ENCODE assay signal across 9 mouse cellular contexts in the genomic region with DNA sequence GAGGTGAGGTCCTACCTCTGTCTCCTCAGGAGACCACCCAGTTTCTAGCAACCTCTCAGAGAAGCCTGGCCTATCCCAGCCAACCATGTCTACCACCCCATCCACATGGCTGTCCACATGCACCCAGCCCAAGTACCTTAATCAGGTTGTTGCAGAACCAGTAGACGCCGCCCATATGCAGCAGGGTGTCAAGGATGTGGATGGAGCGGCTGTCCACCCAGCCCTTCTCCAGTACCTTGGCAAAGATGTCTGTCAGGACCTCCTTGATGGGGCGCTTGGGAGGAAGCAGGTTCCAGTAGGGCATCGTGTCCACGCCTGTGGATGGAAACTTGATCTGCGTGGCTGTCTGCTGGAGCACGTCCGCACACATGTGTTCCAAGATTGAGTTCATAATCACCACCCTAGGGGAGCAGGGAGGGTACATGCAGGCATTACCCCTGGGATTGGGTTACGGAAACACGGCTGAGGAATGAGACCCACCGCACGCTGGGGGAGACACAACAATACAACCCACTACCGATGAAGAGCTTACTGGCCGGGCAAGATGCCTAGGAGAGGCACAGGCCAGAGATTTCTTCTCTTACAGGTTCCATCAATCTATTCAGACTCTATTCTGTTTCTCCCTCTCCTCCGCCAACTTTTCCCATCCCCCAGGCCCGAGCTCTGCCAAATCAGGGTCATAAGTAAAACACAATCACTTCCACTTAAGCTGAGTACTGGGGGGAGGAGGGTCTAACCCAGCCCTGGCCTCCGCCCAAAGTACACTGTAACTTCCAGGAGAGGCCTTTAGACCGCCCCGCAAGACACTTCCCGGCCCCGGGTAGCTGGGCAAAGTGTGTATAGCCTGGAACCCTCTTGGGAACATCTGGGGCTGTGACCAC. TPM values are rescaled to one million over a fixed set of nuclear protein-coding genes. Genes with fewer than 3 reads are reported as not detected.
DNase-seq lines count a peak whose midpoint lies in the region; ATAC-seq and TF ChIP-seq lines count a peak whose summit lies in the region.
"Had no signal": no experiment of that assay in that cellular context is flagged by ENCODE, and none has a peak within 500 bp of the region (broad histone marks: within the 10 kb centered on the region; RNA-seq: fewer than 3 reads in every experiment).

No protein-coding gene starts in this region.

- H3K36me3 ChIP-seq in limb, embryonic 15.5 days, result peaks cover 75% of the 10 kb centered on the region
- H3K36me3 ChIP-seq in stomach, postnatal 0 days (ENCODE audit: control insufficient read depth, insufficient read depth, low read length), result peaks cover 7% of the 10 kb centered on the region; the same call in 1 of the 2 replicates

- no peak for TF ChIP-seq EP300 in stomach, postnatal 0 days (optimal IDR thresholded peaks at IDR 0.05)

- TF ChIP-seq CTCF in stomach, postnatal 0 days (IDR thresholded peaks at IDR 0.05; ENCODE audit: low read depth), result no peak

- no peaks in the 10 kb centered on the region for H3K9me3 ChIP-seq in limb, embryonic 15.5 days
- no peaks in the 10 kb centered on the region for H3K9me3 ChIP-seq in stomach, postnatal 0 days (ENCODE audit: control insufficient read depth, low read length)

- intact Hi-C loops in heart, postnatal 14 days (cut with DNase I), result no loop called here

- H3K4me2 ChIP-seq in limb, embryonic 15.5 days, result no peak overlapping the region
- H3K4me2 ChIP-seq in stomach, postnatal 0 days (replicated peaks; ENCODE audit: low read depth), result no peak overlapping the region; the same call in 1 of the 2 replicates

- ATAC-seq in limb, embryonic 15.5 days (ENCODE audit: insufficient number of reproducible peaks, low FRiP score, low TSS enrichment, low read depth), result no peak
- ATAC-seq in stomach, postnatal 0 days (ENCODE audit: low FRiP score, low TSS enrichment), result peak; percentile 38

- no peak overlapping the region for H3K4me3 ChIP-seq in limb, embryonic 15.5 days
- H3K4me3 ChIP-seq in stomach, postnatal 0 days (ENCODE audit: low read depth, low read length), result no peak overlapping the region

- H3K27me3 ChIP-seq in limb, embryonic 15.5 days, result no peaks in the 10 kb centered on the region
- no peaks in the 10 kb centered on the region for H3K27me3 ChIP-seq in stomach, postnatal 0 days (ENCODE audit: control insufficient read depth, insufficient read depth, low read length)

- H3K9ac ChIP-seq in limb, embryonic 15.5 days, result no peak overlapping the region
- no peak overlapping the region for H3K9ac ChIP-seq in stomach, postnatal 0 days (ENCODE audit: low read length)

- H3K4me1 ChIP-seq in limb, embryonic 15.5 days, result peaks cover 30% of the 10 kb centered on the region
- 0 out of 2 replicates have a peak, but pooled peaks cover 3% of the 10 kb centered on the region for H3K4me1 ChIP-seq in stomach, postnatal 0 days (replicated peaks; ENCODE audit: control insufficient read depth, insufficient read depth)

- H3K27ac ChIP-seq in limb, embryonic 15.5 days, result peak overlapping the region; percentile 66
- H3K27ac ChIP-seq in stomach, postnatal 0 days (replicated peaks), result peak overlapping the region; percentile 83

- WGBS in limb, embryonic 15.5 days, result 71% methylated on average over 22 of the region's 22 CpGs
- 66% methylated on average over 22 of the region's 22 CpGs for WGBS in stomach, postnatal 0 days

- DNase-seq in right cerebral cortex, postnatal 4 days, result peak; percentile 28
- no peak for DNase-seq in right cerebral cortex, adult 18-20 months
- peak; percentile 70 to 78 for DNase-seq in heart, postnatal 14 days
- DNase-seq in stomach, postnatal 0 days (ENCODE audit: low spot score), result peak; percentile 70
- no peak for DNase-seq in embryo, embryonic 10.5 days (ENCODE audit: low spot score)
- DNase-seq in layer of hippocampus, adult 8-10 months (ENCODE audit: low spot score in 2 of 2), result no peak
- no peak for DNase-seq in cerebellum, postnatal 14 days
- DNase-seq: embryo, embryonic 11 days had no signal

RNA-seq across cellular contexts. Expression of a gene that starts 6.6 kb away (rescaled TPM):
- not detected for total RNA-seq in heart, postnatal 14 days (2021)
- 0.10 TPM in 1 of 2 replicates, not detected in the other for polyA plus RNA-seq in limb, embryonic 15.5 days (2015; fragmentation: Nextera tagmentation; extraction: Ambion mirVana)
- polyA plus RNA-seq in stomach, postnatal 0 days (2015; fragmentation: Nextera tagmentation; extraction: Ambion mirVana), result 0.08 and 0.11 TPM in 2 replicates
- total RNA-seq in layer of hippocampus, adult 8-10 months (2022), result not detected

RNA-seq across cellular contexts. Expression of a gene that starts 21.6 kb away (rescaled TPM):
- 10 to 100 TPM; 49.5 to 49.8 TPM for total RNA-seq in heart, postnatal 14 days (2021)
- polyA plus RNA-seq in limb, embryonic 15.5 days (2015; fragmentation: Nextera tagmentation; extraction: Ambion mirVana), result 47.6 and 48.3 TPM in 2 replicates
- polyA plus RNA-seq in stomach, postnatal 0 days (2015; fragmentation: Nextera tagmentation; extraction: Ambion mirVana), result 16.5 and 18.7 TPM in 2 replicates
- total RNA-seq in layer of hippocampus, adult 8-10 months (2022), result 100 to 1,000 TPM; 118 to 162 (median 138) TPM

RNA-seq across cellular contexts. Expression of a gene that starts 25.3 kb away (rescaled TPM):
- total RNA-seq in heart, postnatal 14 days (2021), result 100 to 1,000 TPM; 110 TPM
- 197 and 200 TPM in 2 replicates for polyA plus RNA-seq in limb, embryonic 15.5 days (2015; fragmentation: Nextera tagmentation; extraction: Ambion mirVana)
- 120 and 122 TPM in 2 replicates for polyA plus RNA-seq in stomach, postnatal 0 days (2015; fragmentation: Nextera tagmentation; extraction: Ambion mirVana)
- total RNA-seq in layer of hippocampus, adult 8-10 months (2022), result 100 to 1,000 TPM; 115 to 128 (median 124) TPM

RNA-seq across cellular contexts. Expression of a gene that starts 32.8 kb away (rescaled TPM):
- total RNA-seq in heart, postnatal 14 days (2021), result 100 to 1,000 TPM; 123 to 130 TPM
- polyA plus RNA-seq in limb, embryonic 15.5 days (2015; fragmentation: Nextera tagmentation; extraction: Ambion mirVana), result 38.4 and 39.6 TPM in 2 replicates
- 24.0 and 24.5 TPM in 2 replicates for polyA plus RNA-seq in stomach, postnatal 0 days (2015; fragmentation: Nextera tagmentation; extraction: Ambion mirVana)
- total RNA-seq in layer of hippocampus, adult 8-10 months (2022), result 100 to 1,000 TPM; 919 to 985 (median 938) TPM

RNA-seq across cellular contexts. Expression of a gene that starts 43.5 kb away (rescaled TPM):
- total RNA-seq in heart, postnatal 14 days (2021), result not detected
- 10.5 and 14.7 TPM in 2 replicates for polyA plus RNA-seq in limb, embryonic 15.5 days (2015; fragmentation: Nextera tagmentation; extraction: Ambion mirVana)
- polyA plus RNA-seq in stomach, postnatal 0 days (2015; fragmentation: Nextera tagmentation; extraction: Ambion mirVana), result 79.6 and 83.7 TPM in 2 replicates
- under 1 TPM in 1 of 4 experiments, not detected in 3; 0.22 TPM for total RNA-seq in layer of hippocampus, adult 8-10 months (2022)

Comparison
In these comparisons a context has a peak if more than half of its experiments do, and no peak if none do; other contexts are left out.
1. DNase-seq: peak in right cerebral cortex, postnatal 4 days (single experiment), heart, postnatal 14 days (2 of 2) and stomach, postnatal 0 days (single experiment); none in right cerebral cortex, adult 18-20 months (single experiment), embryo, embryonic 10.5 days (single experiment), layer of hippocampus, adult 8-10 months (0 of 2) and cerebellum, postnatal 14 days (0 of 2).